Mouse (Mus musculus): ENCODE measurements around the gene Ythdf1. TPM values are rescaled to one million over a fixed set of nuclear protein-coding genes. Genes with fewer than 3 reads are reported as not detected.
A peak's percentile ranks its signal among the peaks of the same experiment; 100 is the strongest.

The Ythdf1 gene
- polyA plus RNA-seq, 1 experiment, result 76.7 TPM

- H3K36me3 ChIP-seq (ENCODE audit: control insufficient read depth, insufficient read depth, low read length), result no peaks in the 10 kb centered on the region
- 84% methylated on average over 6 of the region's 6 CpGs for WGBS
- H3K27me3 ChIP-seq (ENCODE audit: control insufficient read depth, insufficient read depth, low read length), result peaks cover 10% of the 10 kb centered on the region; the same call in 1 of the 2 replicates
- DNase-seq, result no peak
- H3K4me3 ChIP-seq (ENCODE audit: control insufficient read depth, insufficient read depth, low read length), result no peak overlapping the region
- no peak for TF ChIP-seq CTCF (IDR thresholded peaks at IDR 0.05; ENCODE audit: borderline replicate concordance, control insufficient read depth, extremely low read depth, insufficient read depth, low read length, poor library complexity)
- no peak for TF ChIP-seq POLR2A (IDR thresholded peaks at IDR 0.05; ENCODE audit: control insufficient read depth, extremely low read depth, insufficient read depth, low read length, poor library complexity)
- no peak overlapping the region for H3K27ac ChIP-seq (ENCODE audit: control insufficient read depth, insufficient read depth, low read length)
- H3K4me1 ChIP-seq (replicated peaks; ENCODE audit: control insufficient read depth, insufficient read depth, low read length), result 0 out of 2 replicates have a peak, but pooled peaks cover 3% of the 10 kb centered on the region
These were observed 22.9 kb downstream of the Ythdf1 start for GRCm38 (mm10) chr2:180897857-180898256.

- TF ChIP-seq POLR2A (IDR thresholded peaks at IDR 0.05; ENCODE audit: control insufficient read depth, extremely low read depth, insufficient read depth, low read length, poor library complexity), result no peak
- DNase-seq, result no peak
- Histone ChIP-seq H3K27me3 (ENCODE audit: control insufficient read depth, insufficient read depth, low read length) (peaks cover 10% of the 10 kb centered on the region; the same call in 1 of the 2 replicates), H3K36me3 (ENCODE audit: control insufficient read depth, insufficient read depth, low read length) (no peaks in the 10 kb centered on the region), H3K4me3 (ENCODE audit: control insufficient read depth, insufficient read depth, low read length) (no peak overlapping the region), H3K4me1 (replicated peaks; ENCODE audit: control insufficient read depth, insufficient read depth, low read length) (0 out of 2 replicates have a peak, but pooled peaks cover 3% of the 10 kb centered on the region), H3K27ac (ENCODE audit: control insufficient read depth, insufficient read depth, low read length) (no peak overlapping the region)
- 81% methylated on average over 15 of the region's 15 CpGs for WGBS
These were observed 23.7 kb downstream of the Ythdf1 start for GRCm38 (mm10) chr2:180896819-180897625.

GRCm38 (mm10) chr2:180895837-180896525, 24.8 kb downstream of the Ythdf1 start:
- Histone ChIP-seq H3K27me3 (ENCODE audit: control insufficient read depth, insufficient read depth, low read length) (peaks cover 15% of the 10 kb centered on the region; the same call in 1 of the 2 replicates), H3K27ac (ENCODE audit: control insufficient read depth, insufficient read depth, low read length) (no peak overlapping the region), H3K36me3 (ENCODE audit: control insufficient read depth, insufficient read depth, low read length) (no peaks in the 10 kb centered on the region), H3K4me1 (replicated peaks; ENCODE audit: control insufficient read depth, insufficient read depth, low read length) (0 out of 2 replicates have a peak, but pooled peaks cover 3% of the 10 kb centered on the region), H3K4me3 (ENCODE audit: control insufficient read depth, insufficient read depth, low read length) (no peak overlapping the region)
- 78% methylated on average over 11 of the region's 11 CpGs for WGBS
- DNase-seq, result no peak
- TF ChIP-seq POLR2A (IDR thresholded peaks at IDR 0.05; ENCODE audit: control insufficient read depth, extremely low read depth, insufficient read depth, low read length, poor library complexity), result no peak
- no peak for TF ChIP-seq CTCF (IDR thresholded peaks at IDR 0.05; ENCODE audit: borderline replicate concordance, control insufficient read depth, extremely low read depth, insufficient read depth, low read length, poor library complexity)

GRCm38 (mm10) chr2:180895321-180895720, 25.4 kb downstream of the Ythdf1 start:
- H3K4me1 ChIP-seq (replicated peaks; ENCODE audit: control insufficient read depth, insufficient read depth, low read length), result 0 out of 2 replicates have a peak, but pooled peaks cover 3% of the 10 kb centered on the region
- TF ChIP-seq POLR2A (IDR thresholded peaks at IDR 0.05; ENCODE audit: control insufficient read depth, extremely low read depth, insufficient read depth, low read length, poor library complexity), result no peak
- TF ChIP-seq CTCF (IDR thresholded peaks at IDR 0.05; ENCODE audit: borderline replicate concordance, control insufficient read depth, extremely low read depth, insufficient read depth, low read length, poor library complexity), result no peak
- no peak for DNase-seq
- no peaks in the 10 kb centered on the region for H3K36me3 ChIP-seq (ENCODE audit: control insufficient read depth, insufficient read depth, low read length)
- 81% methylated on average over 3 of the region's 3 CpGs for WGBS
- H3K27ac ChIP-seq (ENCODE audit: control insufficient read depth, insufficient read depth, low read length), result no peak overlapping the region
- H3K4me3 ChIP-seq (ENCODE audit: control insufficient read depth, insufficient read depth, low read length), result no peak overlapping the region
- H3K27me3 ChIP-seq (ENCODE audit: control insufficient read depth, insufficient read depth, low read length), result peaks cover 15% of the 10 kb centered on the region; the same call in 1 of the 2 replicates

- Histone ChIP-seq H3K27me3 (ENCODE audit: control insufficient read depth, insufficient read depth, low read length) (peaks cover 15% of the 10 kb centered on the region; the same call in 1 of the 2 replicates), H3K4me1 (replicated peaks; ENCODE audit: control insufficient read depth, insufficient read depth, low read length) (0 out of 2 replicates have a peak, but pooled peaks cover 3% of the 10 kb centered on the region), H3K4me3 (ENCODE audit: control insufficient read depth, insufficient read depth, low read length) (no peak overlapping the region), H3K36me3 (ENCODE audit: control insufficient read depth, insufficient read depth, low read length) (no peaks in the 10 kb centered on the region), H3K27ac (ENCODE audit: control insufficient read depth, insufficient read depth, low read length) (no peak overlapping the region)
- DNase-seq, result peak; percentile 78
- no peak for TF ChIP-seq POLR2A (IDR thresholded peaks at IDR 0.05; ENCODE audit: control insufficient read depth, extremely low read depth, insufficient read depth, low read length, poor library complexity)
- peak; percentile 94 for TF ChIP-seq CTCF (IDR thresholded peaks at IDR 0.05; ENCODE audit: borderline replicate concordance, control insufficient read depth, extremely low read depth, insufficient read depth, low read length, poor library complexity)
- 6% methylated on average over 13 of the region's 13 CpGs for WGBS
These were observed 26.0 kb downstream of the Ythdf1 start for GRCm38 (mm10) chr2:180894734-180895133.

- H3K4me1 ChIP-seq (replicated peaks; ENCODE audit: control insufficient read depth, insufficient read depth, low read length), result 0 out of 2 replicates have a peak, but pooled peaks cover 3% of the 10 kb centered on the region
- TF ChIP-seq POLR2A (IDR thresholded peaks at IDR 0.05; ENCODE audit: control insufficient read depth, extremely low read depth, insufficient read depth, low read length, poor library complexity) (no peak), CTCF (IDR thresholded peaks at IDR 0.05; ENCODE audit: borderline replicate concordance, control insufficient read depth, extremely low read depth, insufficient read depth, low read length, poor library complexity) (no peak)
- H3K27me3 ChIP-seq (ENCODE audit: control insufficient read depth, insufficient read depth, low read length), result peaks cover 15% of the 10 kb centered on the region; the same call in 1 of the 2 replicates
- WGBS, result 3% methylated on average over 57 of the region's 57 CpGs
- no peak overlapping the region for H3K27ac ChIP-seq (ENCODE audit: control insufficient read depth, insufficient read depth, low read length)
- DNase-seq, result peak; percentile 39
- no peaks in the 10 kb centered on the region for H3K36me3 ChIP-seq (ENCODE audit: control insufficient read depth, insufficient read depth, low read length)
- no peak overlapping the region for H3K4me3 ChIP-seq (ENCODE audit: control insufficient read depth, insufficient read depth, low read length)
These were observed 26.6 kb downstream of the Ythdf1 start for GRCm38 (mm10) chr2:180894029-180894623.
